Mouse (Mus musculus): ENCODE measurements around the gene G0s2. TPM values are rescaled to one million over a fixed set of nuclear protein-coding genes. Genes with fewer than 3 reads are reported as not detected.

Gene G0s2
- 185 and 216 TPM in 2 replicates for polyA plus RNA-seq (2015; fragmentation: Nextera tagmentation; extraction: Ambion mirVana)

- no peaks in the 10 kb centered on the region for H3K36me3 ChIP-seq (ENCODE audit: insufficient read depth, low read length)
- peak within 1 kb of the TSS; percentile 86 for H3K27ac ChIP-seq (ENCODE audit: low read length)
- peak within 1 kb of the TSS; percentile 47 for H3K4me3 ChIP-seq (ENCODE audit: low read depth, low read length)
- peak; percentile 89 for DNase-seq (ENCODE audit: low spot score)
- TF ChIP-seq CTCF (IDR thresholded peaks at IDR 0.05), result peak; percentile 79
- TF ChIP-seq EP300 (IDR thresholded peaks at IDR 0.05), result no peak
- no peaks in the 10 kb centered on the region; the same call in 1 of the 2 replicates for H3K4me1 ChIP-seq (ENCODE audit: insufficient read depth, low read depth, low read length)
- H3K9ac ChIP-seq (replicated peaks; ENCODE audit: low read depth), result peak within 1 kb of the TSS; percentile 58
- no peaks in the 10 kb centered on the region for H3K27me3 ChIP-seq (replicated peaks; ENCODE audit: insufficient read depth, low read length)
- ATAC-seq, result peak; percentile 89
- 4% methylated on average over 18 of the region's 23 CpGs for WGBS
- H3K4me2 ChIP-seq (replicated peaks; ENCODE audit: low read depth, low read length), result peak within 1 kb of the TSS; percentile 58
- no peaks in the 10 kb centered on the region for H3K9me3 ChIP-seq (ENCODE audit: low read length)
These were observed at the start of gene G0s2 for GRCm38 (mm10) chr1:193272916-193273601. TSS of gene G0s2 (minus strand) at chr1:193273217.

- 89% methylated on average over 8 of the region's 8 CpGs for WGBS
- no peaks in the 10 kb centered on the region for H3K36me3 ChIP-seq (ENCODE audit: insufficient read depth, low read length)
- TF ChIP-seq EP300 (IDR thresholded peaks at IDR 0.05), result no peak
- no peak for TF ChIP-seq CTCF (IDR thresholded peaks at IDR 0.05)
- H3K27me3 ChIP-seq (replicated peaks; ENCODE audit: insufficient read depth, low read length), result no peaks in the 10 kb centered on the region
- ATAC-seq (no peak), DNase-seq (ENCODE audit: low spot score) (no peak)
- no peak overlapping the region for H3K4me2 ChIP-seq (replicated peaks; ENCODE audit: low read depth, low read length)
- no peaks in the 10 kb centered on the region for H3K9me3 ChIP-seq (ENCODE audit: low read length)
- no peak overlapping the region for H3K9ac ChIP-seq (replicated peaks; ENCODE audit: low read depth)
- no peaks in the 10 kb centered on the region for H3K4me1 ChIP-seq (ENCODE audit: insufficient read depth, low read depth, low read length)
- no peak overlapping the region for H3K4me3 ChIP-seq (ENCODE audit: low read depth, low read length)
- H3K27ac ChIP-seq (ENCODE audit: low read length), result no peak overlapping the region
These were observed 47.4 kb upstream of the G0s2 start for GRCm38 (mm10) chr1:193320398-193320797.

- H3K9me3 ChIP-seq (ENCODE audit: low read length), result no peaks in the 10 kb centered on the region
- no peaks in the 10 kb centered on the region for H3K36me3 ChIP-seq (ENCODE audit: insufficient read depth, low read length)
- peak; percentile 58 for DNase-seq (ENCODE audit: low spot score)
- ATAC-seq, result peak; percentile 30
- no peaks in the 10 kb centered on the region for H3K27me3 ChIP-seq (replicated peaks; ENCODE audit: insufficient read depth, low read length)
- no peak overlapping the region for H3K4me3 ChIP-seq (ENCODE audit: low read depth, low read length)
- no peaks in the 10 kb centered on the region for H3K4me1 ChIP-seq (ENCODE audit: insufficient read depth, low read depth, low read length)
- H3K9ac ChIP-seq (replicated peaks; ENCODE audit: low read depth), result no peak overlapping the region
- H3K27ac ChIP-seq (ENCODE audit: low read length), result no peak overlapping the region
- 53% methylated on average over 3 of the region's 3 CpGs for WGBS
- TF ChIP-seq EP300 (IDR thresholded peaks at IDR 0.05) (no peak), CTCF (IDR thresholded peaks at IDR 0.05) (no peak)
- H3K4me2 ChIP-seq (replicated peaks; ENCODE audit: low read depth, low read length), result no peak overlapping the region
These were observed 46.7 kb upstream of the G0s2 start for GRCm38 (mm10) chr1:193319721-193320120.

GRCm38 (mm10) chr1:193317159-193317559 lies 44.1 kb upstream of the G0s2 start:
- peak; percentile 83 for ATAC-seq
- no peak overlapping the region for H3K4me2 ChIP-seq (replicated peaks; ENCODE audit: low read depth, low read length)

GRCm38 (mm10) chr1:193316358-193316750 lies 43.3 kb upstream of the G0s2 start:
- TF ChIP-seq CTCF (IDR thresholded peaks at IDR 0.05), result no peak
- H3K4me1 ChIP-seq (ENCODE audit: insufficient read depth, low read depth, low read length), result peaks cover 3% of the 10 kb centered on the region; the same call in 1 of the 2 replicates
- H3K4me2 ChIP-seq (replicated peaks; ENCODE audit: low read depth, low read length), result no peak overlapping the region
- no peak overlapping the region for H3K4me3 ChIP-seq (ENCODE audit: low read depth, low read length)
- WGBS, result 63% methylated on average over 9 of the region's 9 CpGs
- no peak overlapping the region for H3K9ac ChIP-seq (replicated peaks; ENCODE audit: low read depth)
- H3K27me3 ChIP-seq (replicated peaks; ENCODE audit: insufficient read depth, low read length), result no peaks in the 10 kb centered on the region
- H3K9me3 ChIP-seq (ENCODE audit: low read length), result no peaks in the 10 kb centered on the region
- no peaks in the 10 kb centered on the region for H3K36me3 ChIP-seq (ENCODE audit: insufficient read depth, low read length)
- peak overlapping the region; percentile 82 for H3K27ac ChIP-seq (ENCODE audit: low read length)
- no peak for DNase-seq (ENCODE audit: low spot score)
- no peak for ATAC-seq

More at GRCm38 (mm10) chr1:193317159-193317559, 44.1 kb upstream of the G0s2 start:
- 34% methylated on average over 6 of the region's 6 CpGs for WGBS
- H3K9me3 ChIP-seq (ENCODE audit: low read length), result no peaks in the 10 kb centered on the region
- H3K36me3 ChIP-seq (ENCODE audit: insufficient read depth, low read length), result no peaks in the 10 kb centered on the region
- H3K4me3 ChIP-seq (ENCODE audit: low read depth, low read length), result no peak overlapping the region
- H3K27me3 ChIP-seq (replicated peaks; ENCODE audit: insufficient read depth, low read length), result no peaks in the 10 kb centered on the region
- H3K4me1 ChIP-seq (ENCODE audit: insufficient read depth, low read depth, low read length), result no peaks in the 10 kb centered on the region
- peak; percentile 88 for DNase-seq (ENCODE audit: low spot score)
- TF ChIP-seq CTCF (IDR thresholded peaks at IDR 0.05) (no peak), EP300 (IDR thresholded peaks at IDR 0.05) (no peak)
- H3K27ac ChIP-seq (ENCODE audit: low read length), result no peak overlapping the region
- no peak overlapping the region for H3K9ac ChIP-seq (replicated peaks; ENCODE audit: low read depth)

GRCm38 (mm10) chr1:193315705-193316357 lies 42.8 kb upstream of the G0s2 start:
- DNase-seq (ENCODE audit: low spot score), result peak; percentile 91
- Histone ChIP-seq H3K27me3 (replicated peaks; ENCODE audit: insufficient read depth, low read length) (no peaks in the 10 kb centered on the region), H3K27ac (ENCODE audit: low read length) (peak overlapping the region; percentile 82), H3K4me3 (ENCODE audit: low read depth, low read length) (no peak overlapping the region), H3K4me2 (replicated peaks; ENCODE audit: low read depth, low read length) (no peak overlapping the region), H3K4me1 (ENCODE audit: insufficient read depth, low read depth, low read length) (peaks cover 3% of the 10 kb centered on the region; the same call in 1 of the 2 replicates), H3K9ac (replicated peaks; ENCODE audit: low read depth) (no peak overlapping the region), H3K9me3 (ENCODE audit: low read length) (no peaks in the 10 kb centered on the region), H3K36me3 (ENCODE audit: insufficient read depth, low read length) (no peaks in the 10 kb centered on the region)
- ATAC-seq, result peak; percentile 73
- WGBS, result 50% methylated on average over 5 of the region's 5 CpGs
- peak; percentile 69 for TF ChIP-seq EP300 (IDR thresholded peaks at IDR 0.05)
- TF ChIP-seq CTCF (IDR thresholded peaks at IDR 0.05), result no peak
